Mouse (Mus musculus) retina, postnatal 1 day (tissue): ENCODE measurements around the gene Saa4.
"Not testable (repeated sequence)": the region's sequence is repeated elsewhere in the genome, so short reads cannot be mapped to it uniquely, and the experiment has no call there.

Experiments
- DNase-seq: peaks from one replicate; pipeline ENCODE4 v3.0.0-alpha.2; 2012

Gene Saa4

GRCm38 (mm10) chr7:46732458-46732857 lies at the start of gene Saa4:
Gene Saa4, minus strand, starts transcription at chr7:46732603.
- DNase-seq: no peak

GRCm38 (mm10) chr7:46770706-46771105 lies 38.3 kb upstream of the Saa4 start:
- DNase-seq: peak; percentile 70

- no peak for DNase-seq
Observed at GRCm38 (mm10) chr7:46768451-46768850, 36.0 kb upstream of the Saa4 start.

GRCm38 (mm10) chr7:46767371-46767770 lies 35.0 kb upstream of the Saa4 start:
- no peak for DNase-seq

- no peak for DNase-seq
Observed at GRCm38 (mm10) chr7:46764672-46765071, 32.3 kb upstream of the Saa4 start.

GRCm38 (mm10) chr7:46762601-46763000 lies 30.2 kb upstream of the Saa4 start:
- no peak for DNase-seq

- no peak for DNase-seq
Observed at GRCm38 (mm10) chr7:46761049-46761795, 28.8 kb upstream of the Saa4 start.

- DNase-seq: no peak
Observed at GRCm38 (mm10) chr7:46751490-46751889, 19.1 kb upstream of the Saa4 start, which contains the start of gene Saa2. Gene Saa2, plus strand, starts transcription at chr7:46751790.

- DNase-seq: no peak
Observed at GRCm38 (mm10) chr7:46748459-46748858, 16.1 kb upstream of the Saa4 start.

- no peak for DNase-seq
Observed at GRCm38 (mm10) chr7:46746381-46746780, 14.0 kb upstream of the Saa4 start.

GRCm38 (mm10) chr7:46745816-46746215 lies 13.4 kb upstream of the Saa4 start:
- no peak for DNase-seq

GRCm38 (mm10) chr7:46742880-46743279 lies 10.5 kb upstream of the Saa4 start, which contains the start of gene Saa1:
Gene Saa1, minus strand, starts transcription at chr7:46742980.
- DNase-seq: not testable (repeated sequence)

GRCm38 (mm10) chr7:46740041-46740440 lies 7.6 kb upstream of the Saa4 start:
- not testable (repeated sequence) for DNase-seq

GRCm38 (mm10) chr7:46738561-46739460 lies 6.4 kb upstream of the Saa4 start:
- DNase-seq: no peak

- no peak for DNase-seq
Observed at GRCm38 (mm10) chr7:46734983-46735382, 2.6 kb upstream of the Saa4 start.

- no peak for DNase-seq
Observed at GRCm38 (mm10) chr7:46727584-46727983, 4.8 kb downstream of the Saa4 start.

GRCm38 (mm10) chr7:46724396-46724795 lies 8.0 kb downstream of the Saa4 start:
- no peak for DNase-seq

- no peak for DNase-seq
Observed at GRCm38 (mm10) chr7:46723849-46724248, 8.6 kb downstream of the Saa4 start.

- no peak for DNase-seq
Observed at GRCm38 (mm10) chr7:46723354-46723753, 9.0 kb downstream of the Saa4 start.

- DNase-seq: no peak
Observed at GRCm38 (mm10) chr7:46720460-46720859, 11.9 kb downstream of the Saa4 start.

GRCm38 (mm10) chr7:46719526-46719925 lies 12.9 kb downstream of the Saa4 start:
- no peak for DNase-seq

GRCm38 (mm10) chr7:46718591-46719270 lies 13.7 kb downstream of the Saa4 start:
- DNase-seq: no peak

GRCm38 (mm10) chr7:46716897-46717296 lies 15.5 kb downstream of the Saa4 start:
- DNase-seq: no peak
